Mouse (Mus musculus) kidney, embryonic 14.5 days (tissue): ENCODE results near the gene Ibsp. TPM values are rescaled to one million over a fixed set of nuclear protein-coding genes. Genes with fewer than 3 reads are reported as not detected.

Experiments
- ATAC-seq: fragments of 200-750 bp; cut with Nextera tagmentation; 2 replicates; pipeline ENCODE4 v1.8.0; 2017; ENCODE audit warnings: moderate number of reproducible peaks, mild to moderate bottlenecking, moderate TSS enrichment, moderate library complexity; ENCODE audit not compliant: low FRiP score, low TSS enrichment
- H3K27ac ChIP-seq: fragments of 300-500 bp; sonication (generic); 2 replicates; pipeline ENCODE4 v1.5.1; 2014; ENCODE audit warnings: low read depth, mild to moderate bottlenecking, low read length, moderate library complexity, mixed read lengths
- H3K27me3 ChIP-seq: fragments of 300-500 bp; sonication (generic); 2 replicates; pipeline ENCODE4 v1.6.1; 2014; ENCODE audit warnings: mild to moderate bottlenecking, low read length; ENCODE audit not compliant: control insufficient read depth, insufficient read depth
- H3K36me3 ChIP-seq: fragments of 300-500 bp; sonication (generic); 2 replicates; pipeline ENCODE4 v1.6.1; 2014; ENCODE audit warnings: low read length, mixed read lengths; ENCODE audit not compliant: control insufficient read depth, insufficient read depth
- H3K4me1 ChIP-seq: fragments of 300-500 bp; sonication (generic); 2 replicates; pipeline ENCODE4 v1.6.1; 2014; ENCODE audit warnings: low read length, mixed read lengths; ENCODE audit not compliant: control insufficient read depth, insufficient read depth
- H3K4me2 ChIP-seq: fragments of 300-500 bp; sonication (generic); replicated peaks from 2 replicates; pipeline ENCODE4 v1.6.1; 2014; ENCODE audit warnings: low read depth, mild to moderate bottlenecking, low read length
- H3K4me3 ChIP-seq: fragments of 300-500 bp; sonication (generic); 2 replicates; pipeline ENCODE4 v1.5.1; 2014; ENCODE audit warnings: mild to moderate bottlenecking, low read length
- H3K9ac ChIP-seq: fragments of 300-500 bp; sonication (generic); 2 replicates; pipeline ENCODE4 v1.6.1; 2014; ENCODE audit warnings: low read depth, mild to moderate bottlenecking, low read length, moderate library complexity
- H3K9me3 ChIP-seq: fragments of 300-500 bp; sonication (generic); 2 replicates; pipeline ENCODE4 v1.6.1; 2016; ENCODE audit warnings: low read length; ENCODE audit not compliant: control insufficient read depth
- whole genome bisulfite sequencing: fragments of 180-500 bp; shearing (Covaris S2); extraction: QIAGEN DNeasy Blood & Tissue Kit; methylation state at CpG from one replicate; pipeline ENCODE4 v1.1.7; 2014; 5-methylcytosine and 5-hydroxymethylcytosine counted together
- microRNA-seq: library from miRNA; unstranded; fragments of <30 nt; microRNA quantifications from one replicate; pipeline ENCODE4, GENCODE M21; 2016
- polyA plus RNA-seq: library from polyadenylated mRNA; unstranded; fragments of >200 nt; fragmentation: Nextera tagmentation; extraction: Ambion mirVana; gene quantifications from 2 replicates; pipeline ENCODE4 v1.2.1, GENCODE M21; 2014

Ibsp gene
- polyA plus RNA-seq, 1 experiment from 2014 or later: not detected

GRCm38 (mm10) chr5:104351874-104352273, 52.9 kb downstream of the Ibsp start:
- Histone ChIP-seq H3K27ac (no peak overlapping the region), H3K9me3 (no peaks in the 10 kb centered on the region), H3K36me3 (no peaks in the 10 kb centered on the region), H3K4me2 (no peak overlapping the region), H3K27me3 (no peaks in the 10 kb centered on the region), H3K4me3 (no peak overlapping the region), H3K9ac (no peak overlapping the region), H3K4me1 (no peaks in the 10 kb centered on the region)
- 55% methylated on average over 5 of the region's 5 CpGs for WGBS
- no peak for ATAC-seq

DNA sequence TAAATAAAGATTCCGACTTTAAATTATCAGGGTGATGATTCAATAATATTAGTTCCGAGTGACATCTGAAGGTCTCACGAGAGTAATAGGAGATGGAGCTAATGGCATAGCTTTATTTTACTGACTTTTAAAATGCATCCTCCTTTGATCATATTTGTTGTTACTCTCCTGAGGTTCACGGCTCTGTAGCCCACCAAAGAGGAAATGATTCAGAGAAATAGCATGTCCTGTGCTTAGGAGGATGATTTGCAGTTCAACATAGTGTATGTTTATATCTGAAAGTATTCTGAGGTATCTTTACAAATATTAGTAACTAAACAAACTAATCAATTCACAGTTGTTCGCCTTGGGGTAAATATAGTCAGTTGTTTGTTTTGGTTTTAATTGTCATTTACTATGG, 58.6 kb downstream of the Ibsp start:
- no peak for ATAC-seq

GRCm38 (mm10) chr5:104358592-104358991, 59.6 kb downstream of the Ibsp start:
- Histone ChIP-seq H3K27me3 (no peaks in the 10 kb centered on the region), H3K4me2 (no peak overlapping the region)

More for the DNA sequence above, 58.6 kb downstream of the Ibsp start:
- Histone ChIP-seq H3K9me3 (no peaks in the 10 kb centered on the region), H3K4me2 (no peak overlapping the region), H3K27me3 (no peaks in the 10 kb centered on the region), H3K4me3 (no peak overlapping the region), H3K27ac (no peak overlapping the region), H3K4me1 (0 out of 2 replicates have a peak, but pooled peaks cover 6% of the 10 kb centered on the region), H3K36me3 (no peaks in the 10 kb centered on the region), H3K9ac (no peak overlapping the region)
- WGBS: 55% methylated on average over 5 of the region's 5 CpGs

DNA sequence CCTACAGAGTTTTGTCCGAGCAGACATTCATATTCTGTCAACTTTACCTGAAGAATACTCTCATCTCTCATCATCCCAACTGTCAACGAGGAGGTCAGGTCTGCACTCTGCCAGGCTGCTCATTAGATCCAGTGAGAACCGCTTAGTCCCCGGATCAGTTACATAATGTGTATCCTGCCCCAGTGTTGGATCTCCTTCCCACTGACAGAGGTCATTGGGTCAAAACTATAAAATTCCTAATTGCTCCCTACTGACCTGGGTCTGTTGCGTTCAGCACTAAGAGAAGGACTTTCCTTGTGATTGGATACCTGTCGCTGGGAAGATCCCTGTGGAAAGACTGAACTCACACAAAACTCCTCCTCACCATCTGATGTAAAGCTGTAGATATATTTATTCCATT, 60.3 kb downstream of the Ibsp start:
- no peaks in the 10 kb centered on the region for H3K36me3 ChIP-seq
- H3K27ac ChIP-seq: no peak overlapping the region
- 17% methylated on average over 6 of the region's 6 CpGs for WGBS
- 0 out of 2 replicates have a peak, but pooled peaks cover 6% of the 10 kb centered on the region for H3K4me1 ChIP-seq
- no peaks in the 10 kb centered on the region for H3K27me3 ChIP-seq
- H3K4me3 ChIP-seq: no peak overlapping the region
- H3K9ac ChIP-seq: no peak overlapping the region
- no peak overlapping the region for H3K4me2 ChIP-seq
- ATAC-seq: peak; percentile 62; the same call in 1 of the 2 replicates
- H3K9me3 ChIP-seq: no peaks in the 10 kb centered on the region

More at GRCm38 (mm10) chr5:104358592-104358991, 59.6 kb downstream of the Ibsp start:
- peak; percentile 35; the same call in 1 of the 2 replicates for ATAC-seq
- Histone ChIP-seq H3K9ac (no peak overlapping the region), H3K4me1 (0 out of 2 replicates have a peak, but pooled peaks cover 6% of the 10 kb centered on the region), H3K4me3 (no peak overlapping the region), H3K36me3 (no peaks in the 10 kb centered on the region), H3K27ac (no peak overlapping the region), H3K9me3 (no peaks in the 10 kb centered on the region)
- WGBS: 9% methylated on average over 7 of the region's 7 CpGs

Small RNA genes within 50 kb of the gene (microRNA-seq; reads per million reads assigned to microRNA genes)
- gene Gm23616: not detected

Other genes starting within 250 kb of the Ibsp start
- gene Gm17660, start 221.6 kb upstream of the Ibsp start, polyA plus RNA-seq: not detected in 2 replicates
- gene Sparcl1, start 185.4 kb upstream of the Ibsp start, polyA plus RNA-seq: 33.5 and 36.1 TPM in 2 replicates
- not detected in 2 replicates for gene Dspp, start 128.5 kb upstream of the Ibsp start, polyA plus RNA-seq
- gene Dmp1, start 96.6 kb upstream of the Ibsp start, polyA plus RNA-seq: not detected in 2 replicates
- not detected in 2 replicates for gene Mepe, start 26.2 kb downstream of the Ibsp start, polyA plus RNA-seq
- gene Spp1, start 135.9 kb downstream of the Ibsp start, polyA plus RNA-seq: 6.5 and 6.7 TPM in 2 replicates
- 15.3 and 29.3 TPM in 2 replicates for gene Pkd2, start 160.3 kb downstream of the Ibsp start, polyA plus RNA-seq
- gene BC005561, start 209.2 kb downstream of the Ibsp start, polyA plus RNA-seq: 15.9 and 16.3 TPM in 2 replicates